Mouse (Mus musculus) embryo, embryonic 11.5 days (tissue): ENCODE data around the gene Rgs3.

Experiments
- DNase-seq: peaks from one replicate; pipeline ENCODE4 v3.0.0-alpha.2; 2012; ENCODE audit warnings: low read depth, low spot score

The Rgs3 gene

DNA sequence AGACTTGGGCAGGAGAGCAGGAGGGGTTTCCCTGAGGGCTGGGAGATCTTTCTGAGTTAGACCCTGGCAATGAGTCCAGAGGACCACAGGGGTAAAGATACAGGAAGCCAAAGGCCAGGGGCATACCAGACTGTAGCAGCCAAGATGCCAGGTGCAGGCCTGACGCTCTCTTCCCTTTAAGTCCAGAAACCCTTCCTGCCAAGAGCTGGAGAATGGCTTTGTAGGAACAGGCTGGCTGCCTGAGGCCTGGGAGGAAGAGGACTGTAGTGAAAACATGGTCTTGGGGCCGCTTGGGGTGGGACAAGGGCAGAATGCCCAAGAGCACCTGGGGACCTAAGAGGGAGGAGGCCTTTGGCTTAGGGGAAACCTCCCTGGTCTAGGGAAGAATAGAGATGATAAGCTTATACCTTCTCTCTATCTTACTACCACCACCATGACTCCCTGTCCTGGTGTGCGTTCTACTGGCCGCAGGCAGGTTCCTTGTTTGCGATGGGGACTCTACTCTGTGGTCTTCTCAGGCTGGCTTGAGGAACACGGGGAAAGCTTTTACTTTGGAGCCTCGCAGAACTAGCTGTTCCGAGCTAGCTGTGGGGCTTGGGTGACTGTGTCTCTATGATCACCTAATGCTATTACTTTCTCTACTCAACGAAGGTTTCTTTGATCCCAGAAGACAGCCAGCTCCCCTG lies 46.4 kb downstream of the Rgs3 start:
- no peak for DNase-seq

DNA sequence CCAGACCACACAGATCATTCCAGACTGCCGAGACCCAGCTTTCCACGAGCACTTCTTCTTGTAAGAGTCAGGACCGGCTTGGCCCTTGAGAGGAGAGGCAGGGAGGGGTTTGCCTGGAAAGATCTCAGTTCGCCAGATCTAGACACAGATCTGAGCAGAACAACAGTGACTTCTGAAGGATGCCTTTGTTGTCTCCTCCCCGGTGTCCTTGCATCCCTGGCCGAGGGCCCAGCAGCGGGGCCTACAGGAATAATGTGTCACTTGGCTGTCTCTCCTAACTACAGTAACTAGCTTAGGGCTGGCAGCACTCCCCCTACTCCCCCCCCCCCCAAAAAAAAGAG lies 46.9 kb downstream of the Rgs3 start:
- no peak for DNase-seq

DNA sequence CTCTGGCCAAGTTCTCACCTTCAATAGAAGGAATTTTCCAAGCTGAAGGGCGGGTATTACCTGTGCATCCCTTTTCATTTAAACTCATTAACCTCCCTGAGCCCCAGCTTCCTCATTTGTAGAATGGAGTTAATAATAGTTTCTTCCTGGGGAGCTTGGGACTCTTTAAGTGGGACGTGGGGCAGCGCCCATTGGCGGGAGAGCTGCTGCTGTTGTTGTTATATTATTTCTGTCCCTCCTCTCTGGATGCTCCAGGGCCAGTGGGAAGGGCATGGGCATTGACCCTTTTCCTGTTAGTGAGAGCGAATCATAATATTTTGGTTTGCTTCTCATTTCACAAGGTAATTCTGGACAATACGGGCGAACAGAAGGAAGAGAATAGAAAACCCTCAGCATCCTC lies 47.3 kb downstream of the Rgs3 start:
- DNase-seq = no peak

DNA sequence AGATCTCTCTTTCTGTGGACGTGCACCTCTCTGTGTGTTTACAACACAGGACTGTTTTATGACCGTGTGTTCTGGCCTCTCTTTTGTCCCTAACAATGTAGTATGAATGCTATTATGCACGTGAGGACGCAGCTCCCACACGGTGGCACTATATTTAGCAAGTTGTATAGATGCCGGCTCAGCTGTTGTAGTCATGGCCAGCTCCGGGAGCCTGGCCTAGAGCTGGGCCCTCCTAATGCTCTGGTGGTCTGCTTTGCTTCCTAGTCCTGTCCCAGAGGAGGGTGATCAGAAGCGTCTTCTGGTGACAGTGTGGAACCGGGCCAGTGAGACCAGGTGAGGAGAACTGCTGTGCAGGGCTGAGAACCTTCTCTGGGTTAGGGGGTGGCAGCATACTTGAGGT lies 47.7 kb downstream of the Rgs3 start:
- DNase-seq = no peak

DNA sequence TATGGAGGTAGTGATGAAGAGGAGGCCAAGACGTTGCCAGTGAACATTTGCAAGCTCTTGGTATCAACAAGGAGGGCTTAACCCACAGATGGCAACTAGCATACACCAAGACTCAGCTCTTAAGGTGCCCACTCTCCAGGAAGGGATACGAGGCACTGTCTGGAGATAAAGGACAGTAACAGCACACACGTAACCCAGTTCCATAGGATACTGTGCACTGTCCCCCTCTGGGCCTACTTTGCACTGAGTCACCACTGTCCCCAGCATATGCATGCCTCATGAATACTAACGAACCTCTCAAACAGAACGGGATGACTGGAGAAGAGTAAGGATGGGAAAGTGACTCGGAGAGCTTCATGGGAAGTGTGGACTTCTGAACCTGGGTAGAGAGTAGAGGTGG lies 48.2 kb downstream of the Rgs3 start:
- no peak for DNase-seq

DNA sequence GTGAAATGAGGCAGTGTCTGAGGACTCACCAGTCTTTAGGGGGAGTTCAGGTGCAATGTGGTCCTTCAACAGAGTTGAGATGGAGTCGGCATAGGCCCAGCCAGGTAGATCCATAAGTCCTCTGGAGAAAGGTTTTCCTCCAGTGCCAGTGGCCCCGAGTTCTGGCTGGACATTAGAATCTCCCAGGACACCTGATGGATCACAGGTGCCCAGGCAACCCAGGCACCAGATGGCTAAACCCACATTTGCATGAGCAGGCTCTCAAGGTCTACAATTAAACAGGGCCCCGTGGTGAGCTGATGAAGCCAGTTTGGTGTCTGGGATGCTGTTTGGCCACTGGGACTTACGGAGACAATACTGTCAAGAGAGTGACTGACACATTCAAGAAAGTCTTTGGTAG lies 49.7 kb downstream of the Rgs3 start:
- no peak for DNase-seq

DNA sequence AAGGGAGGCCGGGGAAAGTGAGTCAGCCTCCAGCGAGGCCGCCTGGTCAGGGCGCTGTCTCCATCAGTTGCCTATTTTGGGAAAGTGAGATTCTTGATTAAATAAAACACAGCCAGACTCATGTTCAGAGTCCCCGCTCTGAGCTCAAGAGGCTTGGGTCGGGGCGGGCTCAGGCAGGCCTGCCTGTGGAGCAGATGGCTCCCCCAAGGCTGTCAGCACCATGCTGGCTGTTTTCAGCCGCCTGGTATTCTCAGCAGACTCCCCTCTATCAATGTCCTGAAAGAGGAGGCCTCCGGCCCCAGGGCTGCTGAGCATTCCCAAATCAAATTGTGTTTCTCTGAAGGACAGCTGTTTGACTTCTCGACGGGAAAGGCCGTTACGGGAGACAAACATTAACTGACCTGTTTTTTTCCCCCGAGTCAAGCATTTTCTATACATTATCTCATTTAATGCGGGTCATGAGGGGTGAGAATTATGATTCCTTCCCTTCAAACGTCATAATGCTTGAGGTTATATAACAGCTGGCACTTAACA lies 50.6 kb downstream of the Rgs3 start:
- no peak for DNase-seq

DNA sequence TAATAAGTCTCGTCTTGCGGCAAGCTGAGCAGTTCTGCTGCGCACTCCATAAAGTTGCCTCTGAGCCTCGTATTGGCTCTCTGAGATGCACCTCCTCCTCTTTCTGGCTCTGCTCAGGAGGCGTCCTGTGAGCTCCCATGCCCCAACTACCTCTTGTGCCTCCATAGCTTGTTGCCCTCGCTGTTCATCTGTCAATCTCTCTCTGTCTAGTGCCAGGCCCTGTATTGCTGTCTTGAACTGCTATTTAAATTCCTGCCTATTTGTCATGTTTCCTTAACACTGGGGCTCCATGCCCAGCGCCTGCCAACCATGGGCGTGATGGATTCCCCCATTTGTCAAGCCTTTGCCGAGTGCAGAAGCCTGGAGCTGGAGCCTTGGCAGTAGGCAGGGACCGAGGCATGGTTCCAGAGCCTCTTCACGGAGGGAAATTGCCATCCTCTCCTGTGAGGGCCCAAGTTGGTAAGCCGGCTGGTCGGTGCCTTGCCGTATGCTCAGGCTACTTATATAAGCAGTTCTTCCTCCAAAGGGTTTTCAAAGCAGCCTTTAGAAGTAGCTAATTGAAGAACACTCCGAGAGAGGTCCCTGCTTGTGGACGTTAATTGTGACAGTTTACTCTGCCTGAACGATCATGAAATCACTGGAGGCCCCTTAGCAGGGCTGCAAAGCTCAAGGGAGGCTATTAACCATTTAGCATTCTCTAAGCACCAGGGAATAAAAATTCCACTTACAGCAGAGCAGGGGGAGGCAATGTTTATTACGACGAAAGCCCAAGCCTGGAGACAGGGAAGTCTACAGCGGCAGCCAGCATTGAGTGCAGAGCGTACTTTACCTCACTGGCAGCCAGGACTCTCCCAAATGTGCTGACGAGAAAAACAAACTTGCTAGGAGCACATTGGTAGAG lies 53.2 kb downstream of the Rgs3 start:
- DNase-seq = no peak

DNA sequence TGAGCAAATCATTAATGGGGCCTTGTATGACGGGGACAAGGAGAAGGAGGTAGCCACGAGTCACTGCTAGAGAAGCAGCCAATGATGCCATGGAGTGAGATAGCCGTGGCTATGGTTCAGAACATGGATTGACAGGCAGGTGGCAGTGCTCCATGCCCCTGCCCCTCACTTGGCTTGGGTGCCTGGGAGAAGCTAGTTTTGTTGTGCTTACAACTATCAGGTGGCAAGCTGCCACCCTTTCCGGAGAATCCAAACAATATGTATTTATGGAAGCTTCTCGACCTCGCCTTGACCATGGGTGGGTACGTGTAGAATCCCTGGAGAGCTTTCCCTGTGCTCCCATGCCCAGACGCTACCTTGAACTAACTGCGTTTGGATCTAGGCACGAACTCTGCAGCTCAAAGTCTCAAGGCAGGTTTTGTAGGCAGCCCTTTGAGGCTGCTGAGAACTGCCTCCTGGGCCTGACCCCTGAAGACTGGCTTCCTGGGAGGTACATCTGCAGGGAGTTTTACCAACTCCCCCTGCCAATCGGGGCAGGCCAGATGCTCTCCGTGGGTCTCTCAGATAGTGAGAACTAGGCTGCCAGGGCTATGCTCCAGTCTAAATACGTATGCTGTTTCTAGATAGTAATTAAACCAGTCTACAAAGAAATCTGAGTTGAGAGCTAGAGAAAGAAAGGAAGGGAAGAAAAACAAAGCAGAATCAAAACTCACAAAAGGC lies 54.2 kb downstream of the Rgs3 start:
- no peak for DNase-seq

DNA sequence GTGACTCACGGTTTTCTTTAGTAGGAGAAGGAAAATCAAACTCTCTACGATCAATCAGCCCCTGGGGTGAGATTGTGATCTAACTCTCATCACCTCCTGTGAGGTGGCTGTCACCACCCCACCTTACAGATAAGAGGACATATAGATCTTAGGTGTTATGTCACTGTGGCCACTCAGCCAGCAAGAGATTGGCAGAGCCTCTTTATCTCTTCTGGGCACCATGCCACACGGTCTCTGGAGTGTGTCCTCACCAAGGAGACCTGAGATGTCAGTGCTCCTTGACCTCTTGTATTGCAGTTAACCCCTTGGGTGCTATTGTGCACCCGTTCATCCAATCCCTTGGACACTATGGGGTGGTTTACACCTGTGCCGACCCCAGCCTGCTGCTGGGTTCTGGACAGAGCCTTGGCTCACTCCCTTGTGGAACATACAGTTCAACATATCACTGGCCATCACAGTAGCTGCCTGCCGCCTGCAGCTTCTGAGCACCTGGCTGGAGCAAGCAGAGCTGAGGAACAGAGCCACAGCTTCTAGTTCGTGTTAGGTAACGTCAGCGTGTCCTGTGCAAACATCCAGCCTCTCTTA lies 58.3 kb downstream of the Rgs3 start:
- DNase-seq = no peak

DNA sequence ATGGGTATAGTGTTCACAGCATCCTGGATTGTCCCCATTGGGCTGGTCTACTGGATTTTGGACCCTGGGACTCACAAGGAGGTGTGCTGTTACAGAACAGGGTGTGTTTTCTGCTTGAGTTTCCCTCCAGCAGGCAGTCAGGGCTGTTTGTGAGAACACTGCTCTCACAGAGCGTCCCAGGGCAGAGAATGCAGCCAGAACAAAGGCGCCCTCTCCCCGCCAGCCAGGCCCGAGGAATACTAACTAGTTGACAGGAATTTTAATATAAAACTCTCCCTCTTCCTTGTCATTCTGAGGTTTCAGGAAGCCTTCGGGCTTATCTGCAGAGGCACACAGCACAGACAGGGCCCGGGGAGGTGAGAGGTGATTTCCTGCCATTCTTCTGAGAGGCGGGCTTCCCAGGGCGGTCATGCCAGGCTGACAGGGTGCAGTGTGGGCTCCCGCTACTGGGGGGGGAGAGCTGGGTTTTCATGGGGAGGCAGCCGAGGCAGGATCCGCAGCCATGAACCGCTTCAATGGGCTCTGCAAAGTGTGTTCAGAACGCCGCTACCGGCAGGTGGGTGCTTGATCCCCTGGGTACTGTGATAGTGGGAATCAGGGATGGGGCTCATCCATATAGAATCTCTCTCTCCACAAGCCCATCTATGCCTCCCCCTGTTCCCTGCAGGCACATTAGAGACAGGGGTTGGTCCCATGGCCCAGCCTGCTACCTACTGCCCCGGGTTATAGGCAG lies 59.8 kb downstream of the Rgs3 start:
- DNase-seq = no peak

DNA sequence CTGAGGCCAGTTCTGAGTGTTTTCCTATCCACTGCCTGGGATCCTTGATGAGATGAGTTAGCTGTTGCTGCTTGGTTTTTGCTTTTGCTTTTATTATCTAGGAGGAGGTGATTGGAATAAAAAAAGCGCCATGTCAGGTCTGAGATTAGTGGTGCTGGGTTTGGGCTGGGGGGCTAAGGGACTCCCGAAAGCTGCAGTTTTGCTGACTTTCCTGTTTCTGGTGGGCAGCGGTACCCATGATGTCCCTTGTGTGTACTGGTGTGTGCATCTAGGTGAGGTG lies 60.3 kb downstream of the Rgs3 start:
- DNase-seq = no peak

DNA sequence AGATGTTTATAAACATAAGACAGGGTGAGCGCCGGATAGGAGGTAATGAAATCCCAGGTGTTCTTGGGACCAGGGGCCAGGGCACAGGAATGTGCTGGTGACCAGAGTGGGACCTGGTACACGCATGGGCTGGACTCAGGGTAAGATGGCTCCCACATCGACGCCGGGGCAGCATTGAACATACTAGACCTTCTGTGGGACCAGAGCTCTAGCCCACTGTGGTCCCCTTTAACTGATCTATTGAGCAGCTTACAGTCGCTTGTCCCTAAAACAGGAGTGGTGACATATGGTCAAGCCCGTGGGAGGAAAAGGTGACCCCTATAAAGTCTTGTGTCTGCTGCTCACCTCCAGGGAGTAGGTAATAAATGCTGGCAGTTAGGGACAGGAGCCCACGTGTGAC lies 61.5 kb downstream of the Rgs3 start:
- no peak for DNase-seq

DNA sequence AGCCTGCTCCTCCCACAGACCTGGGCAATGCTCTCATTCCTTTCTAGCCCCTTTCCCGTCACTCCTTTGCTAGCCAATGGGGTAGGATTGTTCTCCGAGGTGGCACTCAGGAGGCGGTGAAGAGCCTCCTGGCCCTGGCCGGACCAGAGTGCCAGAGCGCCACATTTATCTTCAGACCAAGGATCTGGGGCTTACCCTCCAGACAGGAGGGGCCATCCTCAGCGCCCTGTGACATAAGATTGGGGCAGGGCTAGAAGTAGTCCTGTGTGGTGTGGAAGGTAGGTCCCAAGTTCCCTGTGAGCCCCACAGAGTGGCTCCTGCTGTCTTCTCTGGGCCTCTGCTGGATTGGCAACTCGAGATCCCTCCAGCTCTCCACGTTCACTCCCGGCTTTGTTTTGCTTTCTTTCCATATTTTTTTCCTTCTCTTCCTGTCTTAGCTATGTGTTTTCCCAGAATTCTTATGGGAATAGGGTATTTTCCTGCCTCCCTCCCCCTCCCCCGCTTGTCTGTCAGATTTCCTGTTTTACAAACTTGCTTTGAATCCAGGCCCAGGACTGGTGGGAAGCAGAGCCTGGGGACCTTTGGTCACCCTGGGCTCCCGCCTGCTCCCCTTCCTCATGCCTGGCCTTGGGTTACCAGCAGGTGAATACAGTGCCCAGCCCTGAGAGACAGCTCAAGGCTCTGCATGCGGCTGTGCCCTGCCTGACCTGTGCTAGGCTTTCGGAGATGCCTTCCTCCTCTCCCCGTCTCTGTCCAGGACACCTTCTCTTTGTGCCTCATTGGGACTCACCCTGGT lies 62.4 kb downstream of the Rgs3 start:
- DNase-seq = no peak

DNA sequence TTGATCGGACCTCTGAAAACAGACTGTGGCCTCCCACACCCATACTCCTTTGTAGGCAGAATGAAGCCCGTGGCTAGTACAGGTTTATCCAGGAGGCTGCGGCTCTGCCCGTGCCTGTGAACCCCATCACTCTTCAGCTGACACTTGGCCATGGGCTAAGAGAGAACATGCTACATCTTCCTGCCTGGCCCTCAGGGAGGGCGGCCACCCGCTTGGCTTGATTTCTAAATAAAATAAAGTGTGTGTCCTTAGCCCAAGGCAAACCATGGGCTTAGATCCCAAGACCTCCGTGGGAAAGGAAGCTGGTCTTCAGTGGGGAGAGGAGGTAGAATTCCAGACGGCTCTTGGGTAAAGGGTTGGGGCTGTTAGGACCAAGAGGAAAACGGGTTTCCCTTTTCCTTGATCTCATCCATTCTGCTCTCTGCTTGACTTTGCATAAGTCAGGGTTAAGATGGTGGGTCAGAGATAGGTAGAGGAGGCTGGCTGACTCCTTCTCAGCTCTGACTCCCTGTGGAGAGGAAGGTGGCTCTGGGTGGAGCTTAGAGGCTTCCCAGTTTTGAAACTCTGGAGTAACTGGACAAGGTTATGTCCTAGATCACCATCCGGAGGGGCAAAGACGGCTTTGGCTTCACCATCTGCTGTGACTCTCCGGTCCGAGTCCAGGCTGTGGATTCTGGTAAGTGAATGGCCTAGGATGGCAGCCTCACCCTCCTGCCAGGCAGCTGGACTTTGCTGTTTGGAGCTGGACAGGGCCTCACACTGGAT lies 63.8 kb downstream of the Rgs3 start:
- DNase-seq = no peak

DNA sequence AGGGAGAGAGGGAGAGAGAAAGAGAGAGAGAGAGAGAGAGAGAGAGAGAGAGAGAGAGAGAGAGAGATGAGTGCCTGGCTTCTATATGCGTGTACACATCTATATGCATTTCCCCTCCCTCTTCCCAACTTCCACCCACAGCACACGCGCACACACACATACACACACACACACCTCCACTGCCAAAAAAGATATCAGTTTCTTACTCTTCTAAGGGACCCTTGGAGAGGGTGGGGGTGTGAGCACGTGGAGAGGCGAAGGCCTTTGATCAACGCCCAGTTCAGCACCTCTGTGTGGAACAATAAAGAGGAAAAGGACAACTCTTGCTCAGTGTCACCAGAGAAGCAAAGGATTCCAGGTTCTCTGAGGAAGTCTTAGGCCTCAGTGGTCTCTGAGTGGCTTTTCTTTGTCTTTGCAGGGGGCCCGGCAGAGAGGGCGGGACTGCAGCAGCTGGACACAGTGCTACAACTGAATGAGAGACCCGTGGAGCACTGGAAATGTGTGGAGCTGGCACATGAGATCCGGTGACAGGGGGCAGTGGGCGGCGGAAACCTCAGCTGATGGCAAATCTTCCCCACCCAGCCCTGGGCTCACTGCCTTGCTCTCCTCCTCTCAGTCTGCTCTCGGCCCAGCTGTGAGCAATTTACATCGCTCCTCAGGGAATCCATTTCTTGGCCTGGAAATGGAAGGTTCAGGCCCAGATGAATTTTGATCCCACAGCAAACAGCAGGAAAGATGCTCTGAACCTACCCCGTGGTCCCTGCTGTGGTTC lies 65.2 kb downstream of the Rgs3 start:
- DNase-seq = no peak

DNA sequence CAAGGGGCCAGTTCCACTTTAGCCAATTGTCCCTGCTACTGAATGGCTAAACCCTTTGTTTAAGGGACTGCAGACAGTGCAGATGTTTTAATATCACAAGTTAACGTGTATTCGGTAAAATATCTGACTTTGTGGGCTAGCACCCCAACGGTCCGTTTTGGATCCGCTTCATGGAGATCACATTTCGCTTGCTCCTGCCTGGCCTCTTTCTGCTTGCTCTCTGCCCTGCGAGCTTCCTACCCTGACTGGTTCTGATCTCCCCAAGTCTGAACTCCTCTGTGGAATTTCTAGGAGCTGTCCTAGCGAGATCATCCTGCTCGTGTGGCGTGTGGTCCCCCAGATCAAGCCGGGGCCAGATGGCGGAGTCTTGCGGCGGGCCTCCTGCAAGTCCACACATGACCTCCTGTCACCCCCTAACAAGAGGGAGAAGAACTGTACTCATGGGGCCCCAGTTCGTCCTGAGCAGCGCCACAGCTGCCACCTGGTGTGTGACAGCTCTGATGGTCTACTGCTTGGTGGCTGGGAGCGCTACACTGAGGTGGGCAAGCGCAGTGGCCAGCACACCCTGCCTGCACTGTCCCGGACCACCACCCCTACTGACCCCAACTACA lies 65.9 kb downstream of the Rgs3 start:
- no peak for DNase-seq

DNA sequence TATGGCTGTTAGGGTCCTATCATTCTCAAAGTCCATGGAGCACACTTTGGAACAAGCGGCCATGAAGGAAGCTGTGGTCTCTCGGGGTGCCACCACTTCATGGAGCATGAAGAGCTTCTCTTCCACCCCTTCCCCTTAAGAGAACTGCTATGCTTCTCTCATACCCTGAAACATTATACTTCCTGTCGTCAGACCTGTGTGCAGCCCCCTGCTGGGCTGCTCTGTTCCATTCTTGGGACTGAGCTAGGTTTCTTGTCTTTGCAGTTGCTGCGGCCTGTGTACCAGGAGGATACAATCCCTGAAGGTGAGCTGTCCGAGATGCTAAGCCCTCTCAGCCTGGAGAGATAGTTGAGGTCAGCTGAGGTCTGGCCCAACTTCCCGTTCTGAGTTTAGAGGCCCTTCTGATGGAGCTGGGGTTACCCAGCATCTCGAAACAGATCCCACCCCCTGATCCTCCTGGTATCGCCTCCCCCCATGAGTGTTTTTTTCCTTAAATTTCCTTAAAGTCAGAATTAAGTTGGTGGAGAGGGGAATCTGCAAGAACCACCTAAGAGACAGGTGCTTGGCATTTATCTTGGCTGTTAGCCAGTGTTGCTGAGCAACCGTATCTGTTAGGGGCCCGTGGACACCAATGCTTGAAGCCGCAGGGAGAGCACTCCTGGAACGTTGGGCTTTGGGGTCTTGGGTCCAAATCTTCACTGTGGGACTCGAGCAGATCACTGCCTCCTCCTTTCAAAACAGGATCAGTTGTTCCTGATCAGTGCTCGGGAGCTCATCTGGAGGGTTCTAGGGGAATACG lies 66.8 kb downstream of the Rgs3 start:
- no peak for DNase-seq
